Mouse (Mus musculus) liver, embryonic 14.5 days (tissue): ENCODE measurements at regions not wholly inside any gene's neighbourhood (a gene's known extent, or its start where the extent isn't known, plus 50 kb on each side); places are given as distances from the start of the nearest gene placed in this dataset.

ENCODE experiments used
- ATAC-seq: fragments of 200-750 bp; cut with Nextera tagmentation; 2 replicates; pipeline ENCODE4 v1.8.0; 2017; ENCODE audit warnings: moderate number of reproducible peaks, mild to moderate bottlenecking, moderate library complexity; ENCODE audit not compliant: insufficient read depth
- DNase-seq, 3 experiments: peaks; one replicate each; pipeline ENCODE4 v3.0.0-alpha.2; 2012 to 2013; ENCODE audit warnings: low read depth in 3 of 3, low spot score in 3 of 3
- H3K27ac ChIP-seq: fragments of 300-500 bp; sonication (generic); 2 replicates; pipeline ENCODE4 v1.5.1; 2014; ENCODE audit warnings: moderate library complexity, mild to moderate bottlenecking, control low read depth, inconsistent platforms
- H3K27me3 ChIP-seq: fragments of 300-500 bp; sonication (generic); 2 replicates; pipeline ENCODE4 v1.6.1; 2014; ENCODE audit warnings: mild to moderate bottlenecking, low read length, moderate library complexity; ENCODE audit not compliant: control insufficient read depth, insufficient read depth
- H3K36me3 ChIP-seq: fragments of 300-500 bp; sonication (generic); replicated peaks from 2 replicates; pipeline ENCODE4 v1.6.1; 2014; ENCODE audit warnings: low read depth; ENCODE audit not compliant: control insufficient read depth, insufficient read depth
- H3K4me1 ChIP-seq, 2 experiments: fragments of 200-500 bp in 1 of 2; fragments of 300-500 bp in 1 of 2; sonication (generic) in 1 of 2; replicated peaks; 2 replicates each; pipeline ENCODE4 v1.6.1; 2012 to 2014; ENCODE audit warnings: antibody characterized with exemption in 1 of 2, inconsistent platforms in 1 of 2, low read length in 1 of 2; ENCODE audit not compliant: control insufficient read depth in 2 of 2, insufficient read depth in 2 of 2
- H3K4me2 ChIP-seq: fragments of 300-500 bp; sonication (generic); 2 replicates; pipeline ENCODE4 v1.6.1; 2014; ENCODE audit warnings: low read depth, mild to moderate bottlenecking, control low read depth, moderate library complexity
- H3K4me3 ChIP-seq, 2 experiments: fragments of 200-500 bp in 1 of 2; fragments of 300-500 bp in 1 of 2; sonication (generic) in 1 of 2; 2 replicates each; pipeline ENCODE4 v1.5.1; 2012 to 2014; ENCODE audit warnings: low read depth in 2 of 2, low read length in 2 of 2, mild to moderate bottlenecking in 2 of 2, control low read depth in 1 of 2, inconsistent platforms in 1 of 2, moderate library complexity in 1 of 2; ENCODE audit not compliant: insufficient read depth in 1 of 2
- H3K9ac ChIP-seq: fragments of 300-500 bp; sonication (generic); replicated peaks from 2 replicates; pipeline ENCODE4 v1.6.1; 2014; ENCODE audit warnings: mild to moderate bottlenecking, control low read depth, moderate library complexity
- H3K9me3 ChIP-seq: fragments of 300-500 bp; sonication (generic); 2 replicates; pipeline ENCODE4 v1.6.1; 2016; ENCODE audit warnings: low read length, mixed read lengths; ENCODE audit not compliant: control insufficient read depth
- CTCF ChIP-seq: IDR thresholded peaks from 2 replicates; pipeline ENCODE4 v1.5.1; 2016; ENCODE audit warnings: antibody characterized with exemption, low read depth, control low read depth
- EP300 ChIP-seq: IDR thresholded peaks from 2 replicates; pipeline ENCODE4 v1.6.1; 2016; ENCODE audit warnings: antibody characterized with exemption, low read depth
- WGBS: fragments of 180-500 bp; shearing (Covaris S2); extraction: QIAGEN DNeasy Blood & Tissue Kit; methylation state at CpG from one replicate; pipeline ENCODE4 v1.1.7; 2014; ENCODE audit not compliant: insufficient replicate concordance; 5-methylcytosine and 5-hydroxymethylcytosine counted together

DNA sequence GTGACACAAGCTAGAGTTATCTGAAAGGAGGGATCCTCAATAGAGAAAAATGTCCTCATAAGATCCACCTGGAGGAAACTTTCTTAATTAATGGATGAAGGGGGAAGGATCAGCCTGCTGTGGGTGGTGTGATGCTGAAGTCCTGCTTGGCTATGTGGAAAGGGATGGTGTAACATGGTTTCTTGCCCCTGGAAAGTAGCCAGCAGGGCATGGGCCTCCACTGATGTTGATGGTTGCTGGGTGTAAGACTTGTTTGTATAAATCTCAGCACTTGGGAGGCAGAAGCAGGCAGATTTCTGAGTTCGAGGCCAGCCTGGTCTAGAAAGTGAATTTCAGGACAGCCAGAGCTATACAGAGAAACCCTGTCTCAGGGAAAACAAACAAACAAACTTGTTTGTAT, 152.7 kb upstream of the Foxn2 start:
- 44% methylated on average over 1 of the region's 1 CpGs for WGBS
- Histone ChIP-seq H3K4me2 (no peak overlapping the region), H3K9ac (no peak overlapping the region), H3K27ac (no peak overlapping the region), H3K27me3 (no peaks in the 10 kb centered on the region), H3K4me1 (no peaks in the 10 kb centered on the region), H3K36me3 (no peaks in the 10 kb centered on the region), H3K4me3 (no peak overlapping the region), H3K9me3 (peaks cover 1% of the 10 kb centered on the region; the same call in 1 of the 2 replicates)
- ATAC-seq (no peak), DNase-seq (no peak)
- TF ChIP-seq CTCF (no peak), EP300 (no peak)

DNA sequence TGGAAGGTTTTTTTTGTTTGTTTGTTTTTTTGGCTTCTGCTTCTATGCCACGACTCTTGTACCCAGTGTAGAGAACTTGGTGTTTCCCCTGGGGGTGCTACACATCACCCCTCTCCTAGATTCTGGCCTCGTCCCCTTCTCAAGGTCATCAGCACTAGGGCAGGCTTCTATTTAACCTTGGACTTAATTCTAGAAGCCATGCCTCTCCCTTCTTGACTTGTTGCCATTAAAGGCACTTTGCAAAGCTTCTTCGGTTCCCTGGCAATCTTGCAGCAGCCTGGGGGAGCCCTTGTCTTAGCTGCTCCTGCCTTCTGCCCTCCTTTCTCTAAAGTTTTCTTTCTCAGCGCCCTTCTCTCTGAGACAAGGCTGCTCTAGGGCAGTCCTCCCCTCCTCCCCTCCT, 143.0 kb upstream of the Foxn2 start:
- no peaks in the 10 kb centered on the region for H3K36me3 ChIP-seq
- no peaks in the 10 kb centered on the region for H3K9me3 ChIP-seq
- no peak overlapping the region for H3K27ac ChIP-seq
- ATAC-seq (no peak), DNase-seq (no peak)
- H3K27me3 ChIP-seq = no peaks in the 10 kb centered on the region
- no peak overlapping the region for H3K4me2 ChIP-seq
- no peak overlapping the region for H3K9ac ChIP-seq
- WGBS = 39% methylated on average over 4 of the region's 4 CpGs
- H3K4me3 ChIP-seq = no peak overlapping the region
- TF ChIP-seq EP300 (no peak), CTCF (no peak)
- H3K4me1 ChIP-seq = no peaks in the 10 kb centered on the region

DNA sequence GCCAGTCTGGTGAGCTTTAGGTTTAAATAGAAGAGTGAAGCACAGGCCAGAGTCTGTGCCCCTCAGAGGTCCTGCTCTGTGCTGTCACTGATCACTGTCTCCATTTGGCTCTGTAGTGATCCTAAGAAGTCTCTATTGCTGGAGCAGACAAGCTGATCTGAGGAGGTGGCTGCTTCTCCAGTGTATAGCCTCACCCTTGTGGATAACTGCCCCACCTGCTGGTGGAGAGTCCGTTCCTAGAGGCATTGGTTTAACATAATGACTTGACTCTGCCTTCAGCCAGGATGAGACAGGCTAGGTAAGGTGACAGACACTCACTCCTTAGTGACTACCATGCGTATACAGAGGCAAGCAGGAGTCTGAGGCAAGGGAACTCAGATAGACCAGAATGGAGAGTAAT, 136.5 kb upstream of the Foxn2 start:
- DNase-seq (no peak), ATAC-seq (no peak)
- no peaks in the 10 kb centered on the region for H3K4me1 ChIP-seq
- H3K9me3 ChIP-seq = no peaks in the 10 kb centered on the region
- no peak overlapping the region for H3K4me3 ChIP-seq
- no peaks in the 10 kb centered on the region for H3K36me3 ChIP-seq
- TF ChIP-seq EP300 (no peak), CTCF (peak; percentile 35; the same call in 1 of the 2 replicates)
- H3K9ac ChIP-seq = no peak overlapping the region
- H3K4me2 ChIP-seq = no peak overlapping the region
- no peak overlapping the region for H3K27ac ChIP-seq
- H3K27me3 ChIP-seq = no peaks in the 10 kb centered on the region
- 51% methylated on average over 2 of the region's 2 CpGs for WGBS

DNA sequence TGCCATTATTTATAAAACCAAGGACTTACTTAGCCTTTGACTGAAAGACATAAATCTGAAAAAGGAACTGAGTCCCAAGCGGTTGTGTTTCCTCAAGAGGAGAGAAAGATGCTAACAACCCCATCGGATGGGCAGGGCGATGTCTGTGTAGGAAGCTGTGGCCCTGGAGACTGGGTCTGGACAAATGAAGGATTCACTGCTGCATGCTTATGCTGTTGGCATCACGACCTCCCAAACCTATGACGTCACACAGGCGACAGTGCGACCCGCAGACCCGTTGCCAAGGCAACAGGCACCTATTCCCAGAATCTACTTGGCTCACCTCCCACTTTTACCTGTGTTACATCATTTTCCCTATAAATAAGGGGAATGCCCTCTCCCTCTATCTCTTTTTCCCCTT, 135.3 kb upstream of the Foxn2 start:
- ATAC-seq (no peak), DNase-seq (no peak)
- Histone ChIP-seq H3K27me3 (no peaks in the 10 kb centered on the region), H3K4me3 (no peak overlapping the region), H3K9ac (no peak overlapping the region), H3K4me2 (no peak overlapping the region), H3K9me3 (no peaks in the 10 kb centered on the region), H3K4me1 (no peaks in the 10 kb centered on the region), H3K36me3 (no peaks in the 10 kb centered on the region), H3K27ac (no peak overlapping the region)
- TF ChIP-seq CTCF (no peak), EP300 (no peak)
- WGBS = 68% methylated on average over 9 of the region's 9 CpGs

DNA sequence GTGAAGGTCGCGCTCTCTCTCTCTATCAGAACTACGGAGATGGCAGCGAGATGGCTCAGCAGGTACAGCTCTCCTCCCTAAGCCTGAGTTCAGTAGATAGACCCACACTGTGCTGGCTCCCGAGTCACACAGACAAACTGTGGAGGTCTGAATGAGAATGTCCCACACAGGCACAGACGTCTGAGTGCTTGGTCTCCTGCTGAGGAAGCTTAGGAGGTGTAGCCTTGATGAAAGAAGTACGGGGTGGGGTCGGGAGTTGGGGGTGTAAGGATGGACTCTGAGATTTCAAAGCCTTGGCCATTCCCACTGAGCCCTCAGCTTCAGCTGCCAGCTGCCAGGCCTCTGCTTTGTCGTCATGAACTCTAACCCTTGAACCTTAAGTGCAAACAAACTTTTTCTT, 134.2 kb upstream of the Foxn2 start:
- WGBS = 49% methylated on average over 9 of the region's 9 CpGs
- TF ChIP-seq EP300 (no peak), CTCF (no peak)

DNA sequence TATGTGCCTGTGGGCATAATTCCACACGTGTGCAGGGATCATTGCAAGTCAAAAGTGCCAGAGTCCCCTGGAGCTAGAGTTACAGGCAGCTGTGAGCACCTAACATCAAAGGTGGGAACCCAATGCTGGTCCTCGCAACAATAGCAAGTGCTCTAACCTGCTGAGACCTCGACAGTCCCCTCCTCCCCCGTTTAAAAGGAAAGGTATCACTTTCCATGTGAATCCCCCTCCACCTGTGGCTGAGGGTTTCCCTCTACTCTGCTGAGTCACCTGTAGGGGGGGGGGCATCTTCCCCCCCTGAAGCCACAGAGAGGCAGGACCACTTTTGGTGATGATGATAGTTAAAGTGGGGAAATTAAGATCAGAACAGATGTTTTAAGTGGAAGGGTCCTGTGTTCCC, 133.4 kb upstream of the Foxn2 start:
- TF ChIP-seq EP300 (no peak), CTCF (no peak)
- no peak for DNase-seq
- WGBS = 37% methylated on average over 4 of the region's 4 CpGs
- H3K27me3 ChIP-seq = no peaks in the 10 kb centered on the region
- no peak overlapping the region for H3K9ac ChIP-seq
- H3K9me3 ChIP-seq = no peaks in the 10 kb centered on the region
- H3K36me3 ChIP-seq = no peaks in the 10 kb centered on the region
- H3K4me1 ChIP-seq = no peaks in the 10 kb centered on the region
- H3K4me2 ChIP-seq = no peak overlapping the region
- no peak for ATAC-seq
- H3K27ac ChIP-seq = no peak overlapping the region
- no peak overlapping the region for H3K4me3 ChIP-seq

More for the DNA sequence above, 134.2 kb upstream of the Foxn2 start:
- Histone ChIP-seq H3K27ac (no peak overlapping the region), H3K9ac (no peak overlapping the region), H3K27me3 (no peaks in the 10 kb centered on the region), H3K4me1 (no peaks in the 10 kb centered on the region), H3K4me2 (no peak overlapping the region), H3K9me3 (no peaks in the 10 kb centered on the region), H3K36me3 (no peaks in the 10 kb centered on the region), H3K4me3 (no peak overlapping the region)
- no peak for ATAC-seq
- DNase-seq = no peak
